Mouse (Mus musculus) cerebral cortex, adult 2 months (tissue): ENCODE data around the gene Stat6.

Experiments
- WGBS: fragments of 180-500 bp; shearing (Covaris S2); methylation state at CpG from one replicate; pipeline ENCODE4 v1.1.7; 2018; 5-methylcytosine and 5-hydroxymethylcytosine counted together

Stat6 gene

DNA sequence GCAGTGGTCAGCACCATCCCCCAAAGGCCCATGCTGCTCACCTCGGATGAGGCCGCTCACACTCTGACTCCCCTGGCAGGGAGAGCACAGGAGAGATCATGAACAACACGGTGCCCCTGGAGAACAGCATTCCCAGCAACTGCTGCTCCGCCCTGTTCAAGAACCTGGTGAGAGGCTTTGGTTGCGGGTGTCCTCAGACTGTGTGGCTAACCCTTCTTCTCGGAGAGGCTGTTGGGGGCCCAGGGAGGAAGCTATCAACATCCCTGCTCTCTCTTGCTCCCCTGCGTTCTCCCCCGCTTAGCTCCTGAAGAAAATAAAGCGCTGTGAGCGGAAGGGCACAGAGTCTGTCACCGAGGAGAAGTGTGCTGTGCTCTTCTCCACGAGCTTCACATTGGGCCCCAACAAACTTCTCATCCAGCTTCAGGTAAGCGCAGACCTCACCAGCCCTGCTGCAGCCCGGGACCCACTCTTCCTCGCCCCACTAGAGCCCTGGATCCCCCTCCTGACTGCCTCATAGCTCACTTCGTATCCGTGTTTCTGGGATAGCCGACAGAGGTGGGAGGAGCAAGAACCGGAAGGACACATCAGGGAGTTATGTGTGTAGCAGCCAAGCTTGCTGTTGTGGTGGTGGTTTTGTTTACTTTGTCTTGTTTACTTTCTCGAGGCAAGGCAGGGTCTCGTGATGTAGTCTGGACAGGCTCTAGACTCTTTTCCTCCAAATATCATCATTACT is 10.3 kb downstream of the Stat6 start:
- WGBS = 70% methylated on average over 21 of the region's 21 CpGs

DNA sequence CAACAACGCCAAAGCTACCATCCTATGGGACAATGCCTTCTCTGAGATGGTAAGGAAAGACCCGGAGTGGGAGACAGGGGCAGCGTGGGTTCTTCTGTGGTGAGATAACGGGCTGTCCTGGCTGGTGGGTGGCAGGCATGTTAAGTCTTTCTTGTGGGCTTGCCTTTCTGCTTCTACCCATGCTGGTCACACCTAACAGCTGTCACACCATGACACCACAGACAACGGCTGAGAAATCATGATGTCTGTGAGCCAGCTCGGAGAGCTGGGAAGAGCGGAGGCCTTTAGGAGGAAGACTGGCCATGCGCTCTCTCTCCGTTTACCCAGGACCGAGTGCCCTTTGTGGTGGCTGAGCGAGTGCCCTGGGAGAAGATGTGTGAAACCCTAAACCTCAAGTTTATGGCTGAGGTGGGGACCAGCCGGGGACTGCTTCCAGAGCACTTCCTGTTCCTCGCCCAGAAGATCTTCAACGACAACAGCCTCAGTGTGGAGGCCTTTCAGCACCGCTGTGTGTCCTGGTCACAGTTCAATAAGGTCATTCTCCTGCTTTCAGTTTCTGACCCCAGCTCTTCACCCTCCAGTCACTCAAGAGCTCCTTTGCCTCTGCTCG is 12.3 kb downstream of the Stat6 start:
- WGBS = 76% methylated on average over 16 of the region's 16 CpGs

DNA sequence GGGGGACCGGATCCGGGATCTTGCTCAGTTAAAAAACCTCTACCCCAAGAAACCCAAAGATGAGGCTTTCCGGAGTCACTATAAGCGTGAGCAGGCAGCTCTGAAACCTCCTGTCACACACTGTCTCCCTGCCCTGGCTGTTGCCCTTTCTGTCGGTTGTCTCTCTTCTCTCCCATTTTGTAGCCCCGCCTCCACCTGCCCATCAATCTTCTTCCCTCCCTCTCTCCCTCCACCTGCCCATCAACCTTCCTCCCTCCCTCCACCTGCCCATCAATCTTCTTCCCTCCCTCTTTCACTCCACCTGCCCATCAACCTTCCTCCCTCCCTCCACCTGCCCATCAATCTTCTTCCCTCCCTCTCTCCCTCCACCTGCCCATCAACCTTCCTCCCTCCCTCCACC is 14.8 kb downstream of the Stat6 start:
- WGBS = 72% methylated on average over 6 of the region's 6 CpGs

DNA sequence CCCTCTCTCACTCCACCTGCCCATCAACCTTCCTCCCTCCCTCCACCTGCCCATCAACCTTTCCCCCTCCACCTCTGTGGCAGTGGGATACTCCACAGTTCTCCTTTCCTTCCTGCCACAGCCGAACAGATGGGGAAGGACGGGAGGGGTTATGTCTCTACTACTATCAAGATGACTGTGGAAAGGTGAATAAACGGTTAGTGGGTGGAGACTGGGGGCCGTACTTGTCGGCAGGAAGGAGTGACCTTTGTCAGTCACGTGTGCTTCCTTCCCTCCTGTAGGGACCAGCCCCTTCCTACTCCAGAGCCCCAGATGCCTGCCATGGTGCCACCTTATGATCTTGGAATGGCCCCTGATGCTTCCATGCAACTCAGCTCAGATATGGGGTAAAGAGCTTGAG is 15.3 kb downstream of the Stat6 start:
- WGBS = 41% methylated on average over 6 of the region's 6 CpGs

DNA sequence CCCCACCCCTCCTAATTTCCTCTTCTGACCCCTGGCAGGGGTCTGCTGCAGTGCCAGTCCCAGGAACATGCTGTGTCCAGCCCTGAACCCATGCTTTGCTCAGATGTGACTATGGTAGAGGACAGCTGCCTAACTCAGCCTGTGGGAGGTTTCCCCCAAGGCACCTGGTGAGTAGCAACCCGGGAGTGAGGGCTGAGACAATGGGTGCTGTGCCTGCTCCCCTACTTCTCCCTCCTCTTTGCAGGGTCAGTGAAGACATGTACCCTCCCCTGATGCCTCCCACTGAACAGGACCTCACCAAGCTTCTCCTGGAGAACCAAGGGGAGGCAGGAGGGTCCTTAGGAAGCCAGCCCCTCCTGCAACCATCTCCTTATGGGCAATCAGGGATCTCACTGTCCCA is 16.8 kb downstream of the Stat6 start:
- 52% methylated on average over 1 of the region's 1 CpGs for WGBS

DNA sequence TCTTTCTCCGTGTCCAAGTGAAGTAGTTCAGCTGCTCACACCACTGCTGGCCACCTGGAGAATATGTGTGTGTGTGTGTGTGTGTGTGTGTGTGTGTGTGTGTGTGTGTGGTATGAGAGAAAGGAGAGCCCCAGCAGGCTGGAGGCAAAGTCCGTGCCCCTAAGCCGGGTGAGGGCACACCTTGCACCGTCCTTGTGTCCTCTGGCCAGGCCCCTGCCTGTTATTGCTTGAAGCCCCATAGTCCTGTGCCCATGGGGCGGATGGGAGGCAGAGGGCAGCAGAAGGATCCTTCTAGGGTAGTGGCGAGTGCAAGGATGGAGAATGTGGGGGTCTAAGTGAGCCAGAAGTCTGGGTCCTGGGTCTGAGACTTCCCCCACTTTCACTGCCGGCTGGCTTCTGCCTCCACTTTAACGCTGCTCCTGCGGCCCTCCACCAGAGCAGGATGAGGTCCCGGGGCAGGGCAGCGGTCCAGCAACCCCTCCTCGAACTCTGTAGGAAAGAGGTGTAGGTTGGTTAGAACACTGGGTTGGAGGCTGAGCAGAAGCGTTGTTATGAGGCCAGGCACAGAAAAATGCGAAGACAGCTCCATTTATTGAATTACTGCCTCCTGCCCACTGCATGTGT is 18.6 kb downstream of the Stat6 start:
- 33% methylated on average over 14 of the region's 14 CpGs for WGBS

DNA sequence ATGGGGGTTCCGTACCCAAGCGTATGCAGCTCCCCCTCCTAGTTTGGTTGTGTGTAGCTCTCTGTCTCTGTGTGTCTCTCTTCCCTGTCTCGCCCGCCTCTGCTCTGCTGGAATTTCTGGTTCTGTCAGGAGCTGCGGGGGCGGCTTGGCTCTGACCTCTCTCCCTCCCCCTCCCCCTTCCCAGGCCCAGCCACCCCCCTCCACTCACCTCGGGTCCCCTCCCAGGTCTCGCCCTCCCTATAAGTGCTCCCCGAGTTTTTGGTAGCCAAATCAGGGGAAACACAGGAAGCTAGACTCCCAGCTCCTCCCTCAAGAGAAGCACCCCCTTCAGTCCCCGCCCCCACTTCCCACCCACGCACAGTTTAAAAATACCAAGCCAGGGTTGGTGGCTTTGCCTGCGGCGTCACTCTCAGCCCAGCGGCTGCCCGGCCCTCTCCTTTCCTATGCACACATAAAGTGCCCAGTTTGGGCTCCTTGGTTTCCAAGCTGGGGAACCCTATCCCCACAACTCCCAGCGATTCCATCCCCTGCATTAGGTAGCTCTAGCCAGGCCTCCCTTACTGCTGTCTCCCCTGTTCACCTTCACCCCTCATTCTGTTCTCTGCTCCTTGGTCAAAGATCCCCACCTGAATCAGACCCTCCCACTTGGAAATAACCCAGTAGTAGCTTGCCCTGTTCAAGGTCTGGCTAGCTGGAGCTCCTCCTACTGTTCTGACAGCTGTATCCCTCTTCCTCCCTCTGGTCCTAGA is 19.3 kb downstream of the Stat6 start:
- under 1% methylated on average over 16 of the region's 16 CpGs for WGBS

DNA sequence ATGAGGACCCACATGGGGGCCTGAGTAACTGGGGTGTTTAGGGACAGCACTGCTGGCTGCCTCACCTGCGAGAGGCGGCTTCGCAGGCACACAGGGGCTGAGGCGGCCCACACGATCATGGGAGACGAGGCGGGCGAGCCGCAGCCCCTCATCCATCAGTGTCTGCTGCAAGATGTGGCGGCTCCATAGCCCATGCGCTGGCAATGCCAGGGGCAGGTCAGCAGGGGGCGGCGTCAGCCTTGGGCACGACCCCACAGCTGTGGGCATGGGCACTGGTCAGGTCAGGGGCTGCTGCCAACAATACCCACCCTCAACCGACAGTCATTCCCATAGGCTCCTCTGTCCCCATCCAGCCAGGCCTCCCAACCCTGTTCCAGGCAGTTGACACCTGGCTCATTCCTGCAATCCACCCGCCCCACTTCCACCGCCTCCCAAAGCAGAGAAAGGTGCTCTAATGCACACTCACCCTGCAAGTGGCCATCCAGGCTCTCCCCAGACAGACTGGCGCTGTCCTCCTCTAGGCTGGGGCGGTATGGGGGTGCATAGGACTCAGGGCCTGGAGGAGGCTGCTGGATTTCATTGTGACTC is 20.0 kb downstream of the Stat6 start:
- WGBS = 35% methylated on average over 19 of the region's 19 CpGs

DNA sequence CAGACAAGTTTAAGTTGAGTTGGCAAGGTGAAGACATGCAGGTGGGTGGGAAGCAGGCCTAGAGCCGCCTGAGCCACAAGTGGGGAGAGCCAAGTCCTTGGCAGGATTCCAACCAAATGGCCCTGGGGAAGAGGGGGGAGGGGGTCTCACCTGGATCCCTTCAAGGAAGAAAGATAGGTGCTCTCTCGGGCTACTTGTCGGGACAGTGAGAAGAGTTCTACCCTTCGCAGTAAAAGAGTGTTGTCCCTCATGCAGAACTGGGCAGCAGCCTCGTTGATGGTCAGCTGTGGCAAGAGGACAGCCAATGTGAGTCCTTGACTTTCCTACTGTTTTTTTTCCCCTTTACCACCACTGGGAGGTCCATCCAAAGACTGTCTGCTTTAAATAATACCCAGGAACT is 20.8 kb downstream of the Stat6 start:
- WGBS = 49% methylated on average over 5 of the region's 5 CpGs

DNA sequence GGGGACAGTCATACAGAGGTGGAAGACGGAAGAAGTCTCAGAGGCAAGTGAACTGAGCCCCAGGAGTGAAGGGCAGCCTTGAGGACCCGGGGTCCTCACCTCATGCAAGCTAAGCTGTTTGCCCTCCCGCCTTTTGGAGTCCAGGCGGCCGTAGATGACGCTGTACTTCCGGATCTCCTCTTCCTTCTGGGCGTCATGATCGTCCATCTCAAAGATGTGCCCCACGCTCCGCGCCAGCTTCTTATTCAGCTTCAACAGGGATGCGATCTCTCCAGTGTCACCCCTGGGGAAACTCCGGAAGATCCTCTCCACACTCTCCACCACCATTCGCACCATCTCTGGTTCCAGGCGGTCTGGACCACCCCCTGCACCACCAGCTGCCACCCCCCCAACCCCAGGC is 21.4 kb downstream of the Stat6 start:
- 50% methylated on average over 16 of the region's 16 CpGs for WGBS

DNA sequence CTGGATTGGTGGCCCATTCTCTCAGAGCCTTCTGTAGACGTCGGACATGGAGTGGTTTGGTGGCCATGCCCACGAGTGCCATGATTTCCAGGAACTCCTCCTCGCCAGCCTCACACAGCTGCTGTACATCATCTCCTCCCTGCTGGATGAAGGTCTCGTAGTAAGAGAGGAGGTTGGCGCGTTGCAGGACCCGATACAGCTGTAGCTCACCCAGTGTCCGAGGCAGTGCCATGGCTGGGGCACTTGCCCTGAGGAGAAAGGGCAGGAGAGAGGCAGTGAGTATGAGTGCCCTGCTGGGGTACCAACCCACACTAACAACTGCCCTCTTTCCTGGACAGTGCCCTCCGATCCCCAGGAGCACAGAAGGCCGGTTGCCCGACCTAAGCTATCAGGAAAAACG is 22.1 kb downstream of the Stat6 start:
- 44% methylated on average over 13 of the region's 13 CpGs for WGBS

DNA sequence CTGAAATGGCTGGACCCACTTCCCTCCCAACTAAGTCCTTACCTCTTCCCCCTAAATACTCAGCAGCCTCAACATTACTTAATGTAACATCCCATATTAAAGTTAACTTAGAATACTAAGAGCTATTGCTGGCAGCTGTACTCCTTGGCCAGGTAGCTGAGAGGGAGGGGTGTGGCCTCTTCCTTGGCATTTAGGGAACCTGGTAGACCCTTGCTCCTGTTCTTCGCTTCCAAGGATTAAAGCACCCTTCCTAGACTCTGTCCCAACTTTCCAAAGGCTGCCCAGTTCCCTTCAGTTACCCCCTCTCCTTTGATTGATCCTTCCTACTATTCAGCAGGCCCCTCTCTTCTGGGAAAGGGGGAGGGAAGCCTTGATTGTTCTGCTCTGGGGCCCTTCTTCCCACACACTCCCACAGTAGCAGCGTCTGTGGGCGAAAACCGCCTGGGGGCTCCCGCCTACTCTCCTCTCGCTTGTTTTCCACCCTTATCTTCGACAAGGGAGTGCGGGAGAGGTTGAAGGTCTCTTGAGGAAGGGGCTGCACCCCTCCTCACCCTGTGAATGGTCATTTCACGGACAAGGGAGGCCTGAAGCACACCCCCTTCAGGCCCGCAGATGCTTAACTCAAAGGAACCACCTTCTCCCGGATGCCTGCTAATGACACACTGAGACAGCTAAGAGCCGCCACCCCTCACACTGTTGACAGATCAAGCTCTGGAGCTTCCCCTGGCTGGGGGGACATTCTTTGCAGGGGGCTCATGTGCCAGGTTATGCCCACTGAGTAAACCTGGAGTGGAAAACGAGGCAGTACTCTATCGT is 22.8 kb downstream of the Stat6 start:
- WGBS = 12% methylated on average over 14 of the region's 14 CpGs

DNA sequence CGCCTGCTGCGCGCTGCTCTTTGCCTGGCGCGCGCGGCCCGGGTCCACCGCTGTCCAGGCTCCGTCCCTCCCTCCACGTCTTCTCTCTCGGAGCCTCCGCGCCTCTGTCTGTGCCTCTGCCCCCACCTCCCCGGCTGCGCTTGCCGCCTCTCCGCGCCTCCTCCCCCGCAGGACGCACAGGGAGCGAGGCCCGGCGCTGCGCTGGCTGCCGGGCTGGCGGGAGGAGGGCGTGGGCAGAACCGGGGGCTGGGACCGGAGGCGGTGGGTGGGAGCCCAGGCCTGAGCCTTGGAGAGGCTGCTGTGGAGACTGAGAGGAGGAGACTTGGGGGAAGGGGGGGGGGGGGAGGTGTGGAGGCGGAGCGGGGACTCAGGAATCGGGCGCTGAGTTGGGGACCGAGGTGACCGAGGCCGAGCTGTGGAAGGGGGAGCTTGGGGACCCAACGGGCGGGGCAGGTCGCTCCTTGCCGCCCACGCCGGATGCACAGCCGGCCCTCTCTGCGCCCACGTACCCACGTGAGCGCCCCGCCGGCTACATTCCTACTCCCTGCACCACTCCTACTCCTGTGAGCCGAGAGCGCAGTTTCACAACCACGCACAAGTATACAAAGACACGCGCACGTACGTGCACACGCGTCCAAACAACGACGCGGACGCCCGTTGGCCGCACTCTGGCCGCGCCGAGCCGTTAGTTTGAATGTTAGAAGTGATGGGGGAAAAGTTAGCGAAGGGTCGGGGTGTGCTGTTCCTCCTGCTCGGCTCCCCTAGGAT is 23.9 kb downstream of the Stat6 start, which contains the start of gene Nemp1:
TSS of gene Nemp1 (plus strand) at position 401 of the 768 bp plus-strand sequence.
- WGBS = under 1% methylated on average over 71 of the region's 73 CpGs

DNA sequence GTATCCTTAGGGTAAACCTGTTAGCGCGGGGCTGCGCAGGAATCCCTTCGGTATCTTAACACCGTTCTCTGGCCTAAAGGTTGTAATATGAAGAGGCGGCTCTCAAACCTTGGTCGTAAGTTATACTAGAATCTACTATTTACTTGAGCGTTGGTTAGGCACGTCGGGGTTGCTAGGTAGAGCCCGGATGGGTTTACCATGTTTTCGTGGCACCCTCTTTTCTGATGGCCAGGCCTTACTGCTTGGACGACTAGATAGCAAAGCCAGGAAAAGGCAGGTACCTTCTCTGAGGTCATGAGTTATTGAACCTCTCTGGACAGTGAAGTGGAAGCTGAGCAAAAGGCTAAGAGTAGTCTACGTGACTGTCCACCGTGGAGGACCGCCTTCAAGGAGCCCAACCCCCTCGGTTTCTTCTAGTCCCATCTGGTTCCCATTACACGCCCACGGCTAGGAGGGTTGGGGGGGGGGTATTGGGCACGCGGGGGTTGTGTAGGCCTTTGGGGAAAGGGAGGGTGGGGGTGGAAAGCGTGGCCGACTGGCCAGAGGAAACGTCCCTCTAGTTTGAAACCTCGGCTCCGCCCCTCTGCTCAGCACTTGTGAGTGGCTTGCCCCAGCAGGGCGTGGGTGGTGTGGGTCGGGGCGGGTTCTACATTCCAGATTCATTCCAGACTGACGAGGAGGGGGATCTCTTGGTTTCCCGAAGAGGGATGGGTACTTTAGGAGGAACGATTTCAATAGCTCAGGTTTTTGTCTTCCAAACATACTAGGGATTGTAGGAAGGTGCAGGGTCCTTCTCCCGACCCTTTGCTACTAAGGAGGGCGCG is 24.7 kb downstream of the Stat6 start:
- WGBS = 1% methylated on average over 35 of the region's 35 CpGs

DNA sequence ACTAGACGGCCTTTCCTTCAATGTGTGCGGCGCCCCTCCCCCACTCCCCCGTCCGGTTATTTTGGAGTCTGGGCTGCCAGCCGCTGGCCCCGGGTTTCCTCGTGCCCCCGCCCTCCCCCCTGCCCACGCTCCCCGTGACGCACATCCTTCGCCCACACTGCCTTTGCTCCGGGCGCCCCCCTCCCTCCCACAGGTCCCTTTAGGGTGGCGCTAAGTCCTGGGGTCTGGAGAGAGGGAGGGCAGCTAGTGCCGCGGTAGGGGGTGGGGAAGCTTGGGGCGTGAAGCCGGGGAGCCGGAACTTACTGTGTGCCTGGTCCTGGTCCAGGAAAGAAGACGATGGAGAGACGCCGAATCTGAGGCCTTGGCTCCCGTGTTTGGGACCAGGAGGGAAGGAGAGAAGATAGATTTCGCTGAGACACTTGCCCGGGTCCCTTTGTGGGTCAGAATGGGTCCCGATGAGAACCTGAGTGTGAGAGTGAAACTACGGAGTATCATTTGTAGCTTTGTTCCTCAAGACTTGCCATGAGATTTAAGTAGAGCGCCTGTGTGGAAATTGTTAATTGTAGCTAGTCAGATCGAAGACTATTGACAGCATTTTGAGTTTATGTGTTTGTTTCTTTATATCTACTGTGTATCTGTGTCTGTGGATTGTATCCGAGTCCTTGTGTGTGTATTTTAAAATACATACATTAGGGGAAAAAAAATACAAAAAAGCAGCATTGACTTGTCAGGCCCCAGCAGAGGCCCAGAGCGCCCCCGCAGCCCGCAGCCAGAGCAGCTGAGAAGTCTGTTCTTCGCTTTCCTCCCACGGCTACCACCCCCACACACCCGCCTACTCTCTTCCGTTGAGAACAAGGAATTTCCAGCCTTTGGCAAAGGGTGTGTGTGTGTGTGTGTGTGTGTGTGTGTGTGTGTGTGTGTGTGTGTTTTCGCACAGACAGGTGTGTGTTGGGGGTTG is 25.6 kb downstream of the Stat6 start, which contains the start of gene Nab2:
TSS of gene Nab2 (minus strand) at position 476 of the 958 bp plus-strand sequence.
- under 1% methylated on average over 40 of the region's 40 CpGs for WGBS

DNA sequence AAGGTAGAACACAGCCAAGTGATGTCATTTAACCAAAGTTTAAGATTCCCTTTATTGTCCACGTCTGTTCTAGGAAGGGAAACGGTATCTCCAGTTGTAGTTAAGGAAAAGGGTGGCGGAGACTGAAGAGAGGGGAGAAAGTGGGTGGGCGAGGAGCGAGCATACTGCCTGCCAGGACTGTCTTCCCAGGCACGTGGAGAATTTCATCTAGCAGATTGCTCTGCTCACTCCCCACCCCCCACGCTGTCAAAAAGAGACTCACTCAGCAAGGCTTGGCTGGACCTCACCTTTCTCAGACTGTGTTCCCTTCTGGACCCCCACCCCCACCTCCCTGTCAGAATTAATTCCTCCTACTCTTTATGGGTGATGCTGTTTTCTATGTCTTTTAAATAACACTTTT is 26.4 kb downstream of the Stat6 start:
- WGBS = 24% methylated on average over 7 of the region's 7 CpGs

DNA sequence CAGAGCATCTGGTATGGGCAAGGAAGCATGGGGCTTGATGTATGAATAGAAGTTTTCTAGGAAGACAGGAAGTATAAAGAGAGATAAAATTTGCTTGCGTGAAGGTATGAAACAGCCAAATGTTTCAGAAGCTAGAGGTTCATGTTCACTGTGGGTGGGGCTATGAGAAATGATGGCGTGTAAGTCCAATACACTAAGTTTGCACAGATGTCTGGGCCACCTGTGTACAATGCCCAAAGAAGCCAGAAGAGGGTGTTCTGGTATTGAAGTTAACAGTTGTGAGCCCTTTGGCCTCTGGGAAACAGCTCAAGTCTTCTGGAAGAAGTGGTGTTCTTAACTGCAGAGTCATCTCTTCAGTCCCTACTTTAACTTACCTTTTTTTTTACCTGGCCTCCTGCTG is 27.4 kb downstream of the Stat6 start:
- WGBS = 76% methylated on average over 2 of the region's 2 CpGs

DNA sequence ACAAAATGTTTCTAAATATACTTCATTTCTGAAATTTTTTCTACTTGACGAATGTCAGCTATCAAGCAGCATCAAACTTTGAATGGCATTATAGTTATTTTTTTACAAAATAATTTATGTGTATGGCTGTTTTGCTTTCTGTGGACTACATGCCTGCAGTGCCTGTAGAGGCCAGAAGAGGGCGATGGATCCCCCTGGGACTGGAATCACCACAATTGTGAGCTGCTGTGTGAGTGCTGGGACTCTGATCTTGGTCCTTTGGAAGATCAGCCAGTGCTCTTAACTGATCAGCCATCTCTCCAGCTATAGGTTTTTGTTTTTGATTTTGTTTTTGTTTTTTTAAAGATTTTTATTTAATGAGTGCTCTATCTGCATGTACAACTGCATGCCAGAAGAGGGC is 28.5 kb downstream of the Stat6 start:
- WGBS = 54% methylated on average over 2 of the region's 2 CpGs
